Mouse (Mus musculus) lung, postnatal 0 days (tissue): ENCODE results near the gene Acsbg2. TPM values are rescaled to one million over a fixed set of nuclear protein-coding genes. Genes with fewer than 3 reads are reported as not detected.

Experiments
- ATAC-seq: fragments of 200-750 bp; cut with Nextera tagmentation; 2 replicates; pipeline ENCODE4 v1.8.0; 2017; ENCODE audit warnings: moderate library complexity
- DNase-seq: peaks from one replicate; pipeline ENCODE4 v3.0.0-alpha.2; 2016; ENCODE audit warnings: low spot score
- H3K27ac ChIP-seq: fragments of 300-500 bp; sonication (generic); 2 replicates; pipeline ENCODE4 v1.5.1; 2014; ENCODE audit warnings: antibody characterized with exemption, mild to moderate bottlenecking, low read length, mixed read lengths
- H3K27me3 ChIP-seq: fragments of 300-500 bp; sonication (generic); replicated peaks from 2 replicates; pipeline ENCODE4 v1.6.1; 2014; ENCODE audit warnings: low read length, mixed read lengths; ENCODE audit not compliant: insufficient read depth
- H3K36me3 ChIP-seq: fragments of 300-500 bp; sonication (generic); 2 replicates; pipeline ENCODE4 v1.6.1; 2014; ENCODE audit warnings: low read length, mixed read lengths; ENCODE audit not compliant: insufficient read depth
- H3K4me1 ChIP-seq: fragments of 300-500 bp; sonication (generic); 2 replicates; pipeline ENCODE4 v1.6.1; 2014; ENCODE audit warnings: antibody characterized with exemption, low read depth, low read length, mixed read lengths; ENCODE audit not compliant: insufficient read depth
- H3K4me2 ChIP-seq: fragments of 300-500 bp; sonication (generic); replicated peaks from 2 replicates; pipeline ENCODE4 v1.6.1; 2014; ENCODE audit warnings: low read depth, mild to moderate bottlenecking, low read length, moderate library complexity, mixed read lengths
- H3K4me3 ChIP-seq: fragments of 300-500 bp; sonication (generic); 2 replicates; pipeline ENCODE4 v1.5.1; 2014; ENCODE audit warnings: low read depth, low read length
- H3K9ac ChIP-seq: fragments of 300-500 bp; sonication (generic); replicated peaks from 2 replicates; pipeline ENCODE4 v1.6.1; 2014; ENCODE audit warnings: low read depth, mild to moderate bottlenecking
- H3K9me3 ChIP-seq: fragments of 300-500 bp; sonication (generic); 2 replicates; pipeline ENCODE4 v1.6.1; 2016; ENCODE audit warnings: low read length, mixed read lengths
- CTCF ChIP-seq: IDR thresholded peaks from 2 replicates; pipeline ENCODE4 v1.5.1; 2016; ENCODE audit warnings: antibody characterized with exemption, mild to moderate bottlenecking
- EP300 ChIP-seq: IDR thresholded peaks from 2 replicates; pipeline ENCODE4 v1.6.1; 2016; ENCODE audit warnings: antibody characterized with exemption, mild to moderate bottlenecking, control low read depth
- WGBS: fragments of 180-500 bp; shearing (Covaris S2); extraction: QIAGEN DNeasy Blood & Tissue Kit; methylation state at CpG from one replicate; pipeline ENCODE4 v1.1.7; 2014; 5-methylcytosine and 5-hydroxymethylcytosine counted together
- polyA plus RNA-seq: library from polyadenylated mRNA; unstranded; fragments of >200 nt; fragmentation: Nextera tagmentation; extraction: Ambion mirVana; gene quantifications from 2 replicates; pipeline ENCODE4 v1.2.1, GENCODE M21; 2015

The Acsbg2 gene
- polyA plus RNA-seq, 1 experiment from 2014 or later: not detected

- peak; percentile 74 for DNase-seq
- H3K4me1 ChIP-seq: no peaks in the 10 kb centered on the region
- H3K9me3 ChIP-seq: no peaks in the 10 kb centered on the region
- no peaks in the 10 kb centered on the region for H3K36me3 ChIP-seq
- TF ChIP-seq CTCF (no peak), EP300 (no peak)
- ATAC-seq: peak; percentile 92
- no peaks in the 10 kb centered on the region for H3K27me3 ChIP-seq
- no peak overlapping the region for H3K4me2 ChIP-seq
- H3K4me3 ChIP-seq: no peak overlapping the region
- no peak overlapping the region for H3K27ac ChIP-seq
- 74% methylated on average over 19 of the region's 19 CpGs for WGBS
- H3K9ac ChIP-seq: no peak overlapping the region
Measured at GRCm38 (mm10) chr17:56877426-56877825, 3.2 kb upstream of the Acsbg2 start.

- H3K36me3 ChIP-seq: no peaks in the 10 kb centered on the region
- H3K4me2 ChIP-seq: no peak overlapping the region
- TF ChIP-seq CTCF (no peak), EP300 (no peak)
- ATAC-seq (no peak), DNase-seq (no peak)
- no peak overlapping the region for H3K27ac ChIP-seq
- H3K27me3 ChIP-seq: no peaks in the 10 kb centered on the region
- H3K9ac ChIP-seq: no peak overlapping the region
- H3K4me3 ChIP-seq: no peak overlapping the region
- H3K4me1 ChIP-seq: no peaks in the 10 kb centered on the region
- no peaks in the 10 kb centered on the region for H3K9me3 ChIP-seq
- 51% methylated on average over 8 of the region's 8 CpGs for WGBS
Measured at GRCm38 (mm10) chr17:56876981-56877380, 2.7 kb upstream of the Acsbg2 start.

- Histone ChIP-seq H3K4me3 (no peak overlapping the region), H3K4me2 (no peak overlapping the region), H3K36me3 (no peaks in the 10 kb centered on the region), H3K27me3 (no peaks in the 10 kb centered on the region), H3K9me3 (no peaks in the 10 kb centered on the region), H3K9ac (no peak overlapping the region), H3K27ac (no peak overlapping the region), H3K4me1 (no peaks in the 10 kb centered on the region)
- 66% methylated on average over 3 of the region's 3 CpGs for WGBS
- TF ChIP-seq CTCF (no peak), EP300 (no peak)
- no peak for ATAC-seq
- DNase-seq: no peak
Measured at GRCm38 (mm10) chr17:56876465-56876864, 2.2 kb upstream of the Acsbg2 start.

- 69% methylated on average over 12 of the region's 12 CpGs for WGBS
- Histone ChIP-seq H3K4me1 (no peaks in the 10 kb centered on the region), H3K9me3 (no peaks in the 10 kb centered on the region), H3K4me3 (no peak within 1 kb of the TSS), H3K36me3 (no peaks in the 10 kb centered on the region), H3K9ac (no peak within 1 kb of the TSS), H3K4me2 (no peak within 1 kb of the TSS), H3K27ac (no peak within 1 kb of the TSS), H3K27me3 (no peaks in the 10 kb centered on the region)
- DNase-seq: no peak
- TF ChIP-seq CTCF (no peak), EP300 (no peak)
- no peak for ATAC-seq
Measured at GRCm38 (mm10) chr17:56874936-56875651, 847 bp upstream of the Acsbg2 start, which contains the start of gene 1700061G19Rik. 1700061G19Rik (plus strand) TSS chr17:56875477.

- no peaks in the 10 kb centered on the region for H3K36me3 ChIP-seq
- H3K9me3 ChIP-seq: no peaks in the 10 kb centered on the region
- ATAC-seq: no peak
- no peak overlapping the region for H3K9ac ChIP-seq
- TF ChIP-seq CTCF (no peak), EP300 (no peak)
- H3K4me2 ChIP-seq: no peak overlapping the region
- no peak overlapping the region for H3K4me3 ChIP-seq
- no peaks in the 10 kb centered on the region for H3K4me1 ChIP-seq
- DNase-seq: no peak
- 73% methylated on average over 7 of the region's 7 CpGs for WGBS
- H3K27me3 ChIP-seq: no peaks in the 10 kb centered on the region
- no peak overlapping the region for H3K27ac ChIP-seq
Measured at GRCm38 (mm10) chr17:56872512-56872911, 1.7 kb downstream of the Acsbg2 start.

GRCm38 (mm10) chr17:56871767-56872166 lies 2.5 kb downstream of the Acsbg2 start:
- DNase-seq: no peak
- no peak overlapping the region for H3K4me3 ChIP-seq
- no peak for TF ChIP-seq EP300
- no peak for TF ChIP-seq CTCF
- H3K27me3 ChIP-seq: no peaks in the 10 kb centered on the region
- no peak overlapping the region for H3K9ac ChIP-seq
- H3K4me1 ChIP-seq: no peaks in the 10 kb centered on the region
- H3K9me3 ChIP-seq: 0 out of 2 replicates have a peak, but pooled peaks cover 6% of the 10 kb centered on the region
- H3K27ac ChIP-seq: no peak overlapping the region
- ATAC-seq: no peak; the same call in 1 of the 2 replicates
- 44% methylated on average over 8 of the region's 8 CpGs for WGBS
- no peak overlapping the region for H3K4me2 ChIP-seq
- H3K36me3 ChIP-seq: no peaks in the 10 kb centered on the region
